Mouse (Mus musculus) spleen, postnatal 14 days (tissue): ENCODE data around the gene Ctsc.
A peak's percentile ranks its signal among the peaks of the same experiment; 100 is the strongest.

Experiments used
- DNase-seq, 2 experiments: peaks; one replicate each; pipeline ENCODE4 v3.0.0; 2021 to 2022; ENCODE audit warnings: low spot score in 2 of 2

Gene Ctsc

GRCm38 (mm10) chr7:88295989-88296388 is 18.1 kb downstream of the Ctsc start:
- no peak for DNase-seq

- no peak for DNase-seq
Observed at GRCm38 (mm10) chr7:88296932-88297331, 19.0 kb downstream of the Ctsc start.

DNA sequence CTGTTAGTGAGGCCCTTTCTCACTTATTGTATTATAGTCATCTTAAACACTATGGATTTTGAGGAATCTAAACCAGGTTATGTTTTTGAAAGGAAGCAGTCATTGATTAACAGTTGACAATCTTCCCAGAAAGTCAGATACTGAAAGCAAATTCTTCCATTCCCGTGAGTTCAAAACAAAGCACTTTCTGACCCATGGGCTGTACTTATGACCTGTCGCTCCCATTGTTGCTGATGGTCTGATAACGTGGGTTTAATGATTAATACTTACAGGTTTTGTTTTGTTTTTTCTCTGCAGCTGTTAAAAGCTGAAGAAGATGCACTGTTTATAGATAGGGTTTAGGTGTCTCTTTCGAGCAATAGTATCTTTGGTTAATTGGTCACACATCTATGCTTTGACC is 27.9 kb downstream of the Ctsc start:
- DNase-seq, result no peak

GRCm38 (mm10) chr7:88306725-88307124 is 28.8 kb downstream of the Ctsc start:
- no peak for DNase-seq

- no peak for DNase-seq
Observed at GRCm38 (mm10) chr7:88310398-88311180, 32.7 kb downstream of the Ctsc start.

- DNase-seq, result no peak
Observed at GRCm38 (mm10) chr7:88316408-88316807, 38.5 kb downstream of the Ctsc start.

GRCm38 (mm10) chr7:88318474-88318873 is 40.6 kb downstream of the Ctsc start:
- no peak for DNase-seq

- DNase-seq, result no peak
Observed at GRCm38 (mm10) chr7:88318904-88319303, 41.0 kb downstream of the Ctsc start.

- DNase-seq, result no peak
Observed at GRCm38 (mm10) chr7:88319414-88320140, 41.7 kb downstream of the Ctsc start.

DNA sequence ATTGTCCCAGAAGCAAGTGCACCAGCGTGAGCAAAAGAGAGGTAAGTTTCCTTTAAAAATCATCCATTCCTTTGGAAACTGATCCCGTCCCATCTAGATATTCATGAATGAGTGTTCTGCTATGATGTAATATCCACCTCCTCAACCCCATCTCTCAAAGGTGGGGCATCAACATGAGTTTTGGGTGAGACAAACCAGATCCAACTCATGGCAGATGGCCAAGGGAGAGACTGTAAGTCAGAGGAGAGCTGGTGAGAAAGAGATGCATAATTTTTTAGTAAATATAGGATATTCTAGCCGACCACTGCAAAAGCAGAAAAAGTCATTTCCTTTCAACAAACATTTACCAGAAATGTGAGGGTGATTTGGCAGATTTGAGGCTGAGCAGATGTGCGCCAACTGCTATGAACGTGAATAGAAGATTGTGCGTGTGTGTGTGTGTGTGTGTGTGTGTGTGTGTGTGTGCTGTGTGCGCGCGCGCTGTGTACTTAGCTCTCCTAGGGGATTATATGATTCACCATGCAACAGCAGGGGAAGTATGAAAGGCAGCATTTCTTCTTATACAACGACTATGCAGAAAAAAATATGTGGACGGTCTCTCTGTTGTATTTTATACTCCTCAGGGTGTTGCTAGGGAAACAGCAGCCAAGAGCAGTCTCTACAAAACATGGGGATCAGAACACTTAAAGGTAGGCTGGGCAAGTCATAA is 42.9 kb downstream of the Ctsc start:
- DNase-seq, result no peak

GRCm38 (mm10) chr7:88322431-88322830 is 44.5 kb downstream of the Ctsc start:
- DNase-seq, result no peak

- DNase-seq, result no peak
Observed at GRCm38 (mm10) chr7:88327495-88327894, 49.6 kb downstream of the Ctsc start.

- peak in 1 of 2 experiments; percentile 7 for DNase-seq
Observed at GRCm38 (mm10) chr7:88343828-88344227, 65.9 kb downstream of the Ctsc start.

DNA sequence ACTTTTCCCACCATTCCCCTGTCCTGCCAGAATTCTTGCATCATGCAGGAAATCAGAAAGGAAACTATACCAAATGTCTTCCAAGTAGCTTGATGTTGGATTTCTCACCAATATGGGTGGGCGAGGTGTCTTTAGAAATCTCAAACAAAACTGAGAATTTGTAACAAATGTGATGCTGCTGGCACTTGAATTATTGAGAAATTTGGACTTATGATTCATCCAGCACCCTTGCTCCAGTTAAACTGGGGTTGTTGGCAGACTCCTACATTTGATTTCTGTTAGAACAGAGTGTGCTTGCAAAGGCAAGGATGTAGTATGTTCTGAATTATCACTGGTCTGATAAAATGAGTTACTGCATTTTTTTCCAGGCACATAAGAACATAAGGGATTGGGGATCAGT is 68.2 kb downstream of the Ctsc start:
- DNase-seq, result no peak

DNA sequence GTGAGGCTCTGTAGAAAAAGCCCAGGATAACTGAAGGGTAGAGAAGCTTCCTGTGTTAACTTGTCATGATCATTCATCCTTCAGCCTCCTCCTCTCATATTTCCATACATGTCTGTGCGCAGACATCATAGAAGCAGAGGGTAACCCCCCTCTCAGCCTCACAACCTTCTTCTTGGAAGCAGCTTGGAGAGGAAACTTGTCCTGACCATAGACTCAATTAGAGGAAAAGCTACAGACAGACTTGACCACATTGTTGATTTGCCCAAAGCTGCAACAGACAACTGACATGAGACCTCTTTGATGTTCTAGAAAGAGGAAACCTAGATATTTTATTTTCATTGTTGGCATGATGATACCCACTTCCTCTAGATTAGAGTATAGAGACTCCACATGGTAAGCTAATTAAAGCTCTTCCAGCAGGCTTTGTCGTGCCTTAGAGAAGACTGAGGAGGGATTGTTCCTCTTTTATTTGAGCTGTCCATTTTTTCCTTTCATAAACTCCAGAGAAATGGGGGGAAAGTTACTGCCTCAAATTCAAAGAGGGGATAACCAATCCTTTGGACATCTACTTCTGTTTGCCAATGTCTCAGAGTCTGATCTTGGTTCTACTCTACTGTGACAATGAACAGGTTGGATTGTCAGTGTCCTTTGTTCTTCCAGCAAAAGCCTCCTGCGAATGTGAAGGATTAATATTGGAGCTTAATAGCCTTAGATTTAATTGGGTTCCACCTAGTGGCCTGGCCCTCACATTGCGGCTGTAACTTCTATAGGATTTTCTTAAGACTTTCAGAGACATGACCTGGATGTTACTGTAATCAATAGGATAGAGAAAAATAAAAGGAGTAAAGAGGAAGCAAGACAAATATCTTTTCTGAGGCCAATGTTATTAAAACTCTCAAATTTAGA is 79.2 kb downstream of the Ctsc start:
- no peak for DNase-seq

DNA sequence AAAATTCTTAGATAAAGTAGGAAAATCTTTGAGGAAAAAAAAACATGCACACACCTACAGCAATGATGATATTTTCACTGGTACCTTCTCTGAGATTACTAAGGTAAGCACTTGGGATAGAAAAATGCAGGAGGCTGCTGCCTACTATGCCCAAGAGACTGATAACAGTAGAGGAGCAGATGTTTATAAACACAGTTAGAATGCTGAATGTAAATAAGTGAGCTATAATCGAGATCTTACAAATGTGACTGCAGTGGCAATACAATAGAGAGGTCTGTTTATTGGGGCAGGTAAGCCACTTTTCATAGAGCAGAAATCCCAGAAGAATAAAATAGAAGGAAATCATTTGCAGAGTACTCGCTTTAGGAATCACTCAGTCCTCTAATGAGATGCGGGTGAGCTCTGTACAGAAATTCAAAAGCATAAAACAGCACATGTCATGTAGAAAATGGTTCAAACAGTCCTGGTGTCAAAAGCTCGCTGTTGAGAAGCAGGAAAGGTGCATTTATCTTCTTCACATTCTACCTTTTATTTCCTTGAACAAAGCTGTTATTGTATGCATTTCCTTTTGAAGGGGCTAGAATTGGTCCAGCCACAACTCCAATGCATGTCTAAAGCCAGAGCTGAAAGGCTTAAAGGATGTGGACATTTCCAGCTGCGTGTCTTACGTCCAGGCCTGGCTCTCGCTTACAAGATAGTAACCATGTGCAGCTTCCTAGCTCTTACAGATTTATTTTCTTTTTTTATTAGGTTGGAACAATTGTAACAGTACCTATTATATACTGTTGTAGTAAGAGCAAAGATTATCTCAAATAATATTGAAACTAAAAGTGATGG is 80.4 kb downstream of the Ctsc start:
- DNase-seq, result no peak
